Mouse (Mus musculus): ENCODE measurements around the gene Plxnd1.

Plxnd1 gene

GRCm38 (mm10) chr6:115982889-115983288 is 11.9 kb downstream of the Plxnd1 start:
- DNase-seq (ENCODE audit: low spot score in 2 of 2): no peak

GRCm38 (mm10) chr6:115978596-115978995 is 16.2 kb downstream of the Plxnd1 start:
- DNase-seq (ENCODE audit: low spot score in 2 of 2): no peak

- no peak for DNase-seq (ENCODE audit: low spot score in 2 of 2)
These were observed 17.0 kb downstream of the Plxnd1 start for GRCm38 (mm10) chr6:115977810-115978209.

- DNase-seq (ENCODE audit: low spot score in 2 of 2): no peak
These were observed 19.2 kb downstream of the Plxnd1 start for GRCm38 (mm10) chr6:115975606-115976005.

GRCm38 (mm10) chr6:115973881-115974662 is 20.7 kb downstream of the Plxnd1 start:
- DNase-seq (ENCODE audit: low spot score in 2 of 2): no peak

- no peak for DNase-seq (ENCODE audit: low spot score in 2 of 2)
These were observed 21.5 kb downstream of the Plxnd1 start for GRCm38 (mm10) chr6:115973139-115973875.

- no peak for DNase-seq (ENCODE audit: low spot score in 2 of 2)
These were observed 22.6 kb downstream of the Plxnd1 start for GRCm38 (mm10) chr6:115972083-115972764.

- DNase-seq (ENCODE audit: low spot score in 2 of 2): no peak
These were observed 23.3 kb downstream of the Plxnd1 start for GRCm38 (mm10) chr6:115971273-115972060.

- DNase-seq (ENCODE audit: low spot score in 2 of 2): peak; percentile 58 to 64
These were observed 24.9 kb downstream of the Plxnd1 start for GRCm38 (mm10) chr6:115969952-115970351.

- DNase-seq (ENCODE audit: low spot score in 2 of 2): no peak
These were observed 25.7 kb downstream of the Plxnd1 start for GRCm38 (mm10) chr6:115969103-115969502.

GRCm38 (mm10) chr6:115968700-115969099 is 26.1 kb downstream of the Plxnd1 start:
- DNase-seq (ENCODE audit: low spot score in 2 of 2): no peak

- no peak for DNase-seq (ENCODE audit: low spot score in 2 of 2)
These were observed 26.7 kb downstream of the Plxnd1 start for GRCm38 (mm10) chr6:115968086-115968485.

- DNase-seq (ENCODE audit: low spot score in 2 of 2): no peak
These were observed 27.4 kb downstream of the Plxnd1 start for GRCm38 (mm10) chr6:115967291-115967880.

- DNase-seq (ENCODE audit: low spot score in 2 of 2): no peak
These were observed 28.4 kb downstream of the Plxnd1 start for GRCm38 (mm10) chr6:115966227-115966966.

- no peak for DNase-seq (ENCODE audit: low spot score in 2 of 2)
These were observed 31.1 kb downstream of the Plxnd1 start for GRCm38 (mm10) chr6:115963656-115964055.

- DNase-seq (ENCODE audit: low spot score in 2 of 2): no peak
These were observed 32.2 kb downstream of the Plxnd1 start for GRCm38 (mm10) chr6:115962439-115963085.

GRCm38 (mm10) chr6:115961743-115962142 is 33.1 kb downstream of the Plxnd1 start:
- DNase-seq (ENCODE audit: low spot score in 2 of 2): no peak

GRCm38 (mm10) chr6:115960322-115960721 is 34.5 kb downstream of the Plxnd1 start:
- DNase-seq (ENCODE audit: low spot score in 2 of 2): no peak

- DNase-seq (ENCODE audit: low spot score in 2 of 2): no peak
These were observed 35.6 kb downstream of the Plxnd1 start for GRCm38 (mm10) chr6:115959151-115959691.

GRCm38 (mm10) chr6:115958445-115958844 is 36.4 kb downstream of the Plxnd1 start:
- DNase-seq (ENCODE audit: low spot score in 2 of 2): no peak

Data from spleen, postnatal 36 days (tissue).